Mouse (Mus musculus) E14TG2a.4 (cell line): ENCODE results near the gene Lef1.
A peak's percentile ranks its signal among the peaks of the same experiment; 100 is the strongest.

ENCODE experiments used
- CTCF ChIP-seq: conservative IDR thresholded peaks from 2 replicates; pipeline ENCODE4 v1.5.1; 2014; ENCODE audit warnings: low read length
- POU5F1 ChIP-seq: IDR thresholded peaks from 2 replicates; pipeline ENCODE4 v1.6.1; 2014; ENCODE audit warnings: low read length, borderline replicate concordance

- TF ChIP-seq CTCF (peak; percentile 94), POU5F1 (no peak)
Observed at GRCm38 (mm10) chr3:131212200-131212599, 101.9 kb downstream of the Lef1 start.
